Mouse (Mus musculus) spleen, postnatal 4 days (tissue): ENCODE measurements around the gene Cxcr4.

Source experiments
- DNase-seq, 2 experiments: peaks; one replicate each; pipeline ENCODE4 v3.0.0; 2022; ENCODE audit warnings: low spot score in 2 of 2

Gene Cxcr4

GRCm38 (mm10) chr1:128592211-128592741 is at the start of gene Cxcr4:
Gene Cxcr4 (minus strand): TSS chr1:128592293.
- peak; percentile 96 to 99 for DNase-seq

- DNase-seq: no peak
Observed at GRCm38 (mm10) chr1:128639707-128640107, 47.6 kb upstream of the Cxcr4 start.

DNA sequence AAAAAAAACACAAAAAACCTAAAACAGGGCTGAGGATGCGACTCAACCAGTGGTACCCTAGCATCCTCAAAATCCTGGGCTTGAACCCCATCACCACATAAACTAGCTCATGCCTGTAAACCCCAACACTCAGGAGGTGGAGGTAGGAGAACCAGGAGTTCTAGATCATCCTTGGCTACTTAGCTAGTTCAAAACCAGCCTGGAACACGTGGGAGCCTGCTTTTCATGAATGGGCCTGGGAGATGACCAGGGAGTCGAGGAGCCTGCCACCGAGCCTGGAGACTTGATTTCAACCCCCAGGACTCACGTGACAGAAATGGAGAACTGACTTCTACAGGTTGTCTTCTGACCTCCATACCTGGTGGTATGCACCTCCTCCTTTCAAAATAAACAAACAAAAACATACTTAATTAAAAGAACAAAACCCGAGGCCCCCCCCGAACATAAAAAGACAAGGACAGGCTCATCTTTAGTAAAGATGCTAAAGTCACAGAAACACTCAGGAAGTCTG is 45.2 kb upstream of the Cxcr4 start:
- no peak for DNase-seq

DNA sequence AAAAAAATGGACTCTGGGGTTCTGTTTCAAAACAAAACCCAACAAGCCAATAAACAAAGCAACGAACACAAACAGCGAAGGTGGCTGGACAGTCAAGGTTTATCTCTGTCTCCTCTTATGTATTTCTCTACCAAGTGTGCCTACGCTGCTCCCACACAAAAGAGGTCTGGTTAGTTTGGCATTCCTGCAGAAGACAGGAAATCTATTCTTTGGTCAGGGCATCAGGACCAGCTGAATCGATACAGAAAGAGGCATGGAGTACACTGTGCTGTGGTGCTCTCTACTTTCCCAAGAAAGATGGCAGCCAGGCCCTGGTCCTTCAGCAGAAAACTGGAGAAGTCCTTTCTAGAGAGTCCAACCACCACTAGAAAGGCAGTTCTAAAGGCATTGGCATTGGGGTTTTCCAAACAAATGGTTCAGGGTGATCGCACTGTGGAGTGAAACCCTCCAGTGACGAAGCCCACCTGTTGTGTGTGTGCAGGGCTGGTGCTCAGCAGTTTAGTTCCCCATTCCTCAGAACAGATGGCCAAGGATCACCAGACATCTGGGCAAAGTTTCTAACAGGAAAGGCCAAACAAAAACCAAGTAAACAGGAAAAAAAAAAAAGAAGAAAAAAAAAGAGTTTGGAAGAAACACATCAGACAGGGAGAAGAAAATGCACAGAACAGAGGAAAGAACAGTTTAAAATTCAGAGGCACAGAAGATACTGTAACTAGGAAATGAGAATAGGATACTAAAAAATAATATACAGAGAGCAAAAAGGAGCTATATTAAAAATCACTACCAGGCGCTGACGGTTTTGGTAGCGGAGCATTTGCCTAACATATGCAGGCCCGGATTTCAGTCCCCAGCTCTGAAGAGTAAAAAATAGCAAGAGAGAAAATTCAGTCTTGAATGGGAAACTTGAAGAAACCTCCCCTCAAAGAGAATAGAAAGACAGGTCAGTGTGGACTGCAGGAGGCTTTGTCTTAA is 44.5 kb upstream of the Cxcr4 start:
- DNase-seq: no peak

DNA sequence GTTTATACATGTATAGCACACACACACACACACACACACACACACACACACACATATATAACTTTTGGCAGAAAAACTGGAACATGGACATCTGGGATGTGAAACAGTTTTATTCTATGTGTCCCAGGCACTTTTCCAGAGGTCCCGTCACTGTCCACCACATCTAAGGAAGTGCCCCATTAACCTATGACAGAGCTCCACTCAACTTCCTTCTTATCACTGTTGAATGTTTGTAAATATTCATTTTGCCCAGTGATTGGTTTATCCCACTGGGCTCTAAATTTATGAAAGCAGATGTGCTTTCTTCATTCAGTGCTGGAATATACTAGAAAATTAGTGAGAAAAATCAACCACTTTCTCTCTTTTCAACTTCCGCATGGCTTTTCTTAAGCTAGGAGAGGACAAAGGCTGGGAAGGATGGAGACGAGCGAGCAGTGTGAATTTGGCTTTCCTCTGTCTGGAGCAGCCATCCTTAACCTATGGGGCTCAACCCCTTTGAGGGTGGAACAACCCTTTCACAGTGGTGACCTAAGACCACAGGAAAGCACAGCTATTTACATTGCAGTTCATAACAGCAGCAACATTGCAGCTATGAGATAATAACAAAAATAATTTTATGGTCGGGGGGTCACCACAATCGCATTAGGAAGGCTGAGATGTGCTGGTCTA is 41.8 kb upstream of the Cxcr4 start:
- DNase-seq: no peak

- DNase-seq: no peak
Observed at GRCm38 (mm10) chr1:128632522-128632921, 40.4 kb upstream of the Cxcr4 start.

- DNase-seq: no peak
Observed at GRCm38 (mm10) chr1:128626144-128626678, 34.1 kb upstream of the Cxcr4 start.

- DNase-seq: no peak
Observed at GRCm38 (mm10) chr1:128623594-128623887, 31.4 kb upstream of the Cxcr4 start.

DNA sequence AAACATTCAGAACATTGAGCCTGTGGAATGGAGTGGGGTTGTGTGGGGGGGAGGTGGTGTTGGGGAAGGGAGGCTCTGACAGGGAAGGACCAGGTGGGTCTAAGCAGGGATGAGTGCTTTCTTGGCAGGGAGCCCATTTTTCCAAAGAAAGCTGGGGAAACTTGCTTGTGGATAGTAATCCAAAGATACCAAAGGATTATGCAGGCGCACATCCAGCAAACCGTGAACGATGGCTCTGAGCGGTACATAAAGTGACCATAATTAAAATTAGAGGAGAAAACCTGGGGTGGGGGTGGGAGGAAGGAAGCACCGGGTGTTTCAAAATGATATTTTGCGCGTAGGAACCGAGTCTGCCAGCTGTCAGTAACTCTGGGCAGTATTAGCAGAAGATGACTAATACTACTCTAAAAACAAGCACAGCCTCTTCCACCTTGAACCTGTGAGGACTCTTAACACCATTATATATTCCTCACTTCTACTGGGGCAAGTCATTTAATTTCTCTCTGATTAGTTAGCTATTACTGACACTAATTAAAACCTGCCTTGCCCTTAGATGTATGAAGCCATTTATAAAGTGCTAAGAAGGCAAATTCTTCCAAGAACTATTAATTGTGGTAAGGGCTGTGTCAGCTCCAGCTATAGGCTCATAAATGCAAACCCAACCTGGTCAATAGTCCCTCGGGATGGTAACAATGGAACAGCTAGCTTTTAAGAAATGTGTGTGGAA is 30.9 kb upstream of the Cxcr4 start:
- DNase-seq: no peak

GRCm38 (mm10) chr1:128617654-128618310 is 25.7 kb upstream of the Cxcr4 start:
- DNase-seq: no peak

GRCm38 (mm10) chr1:128616586-128616985 is 24.5 kb upstream of the Cxcr4 start:
- DNase-seq: no peak

DNA sequence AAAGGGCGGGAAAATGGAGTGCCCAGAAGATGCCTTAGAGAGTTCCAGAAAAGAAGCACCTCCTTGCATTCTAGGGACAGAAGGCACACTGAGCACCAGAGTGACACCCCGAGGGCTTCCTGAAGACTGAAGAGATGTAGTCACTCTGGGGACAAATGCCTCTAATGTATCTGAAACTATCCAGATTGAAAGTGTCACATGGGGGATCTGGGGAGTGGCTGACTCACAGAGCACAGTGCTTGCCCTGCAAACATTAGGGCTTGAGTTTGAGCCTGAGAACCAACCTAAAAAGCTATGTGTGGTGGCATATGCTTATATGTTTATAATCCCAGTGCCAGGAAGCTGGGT is 23.3 kb upstream of the Cxcr4 start:
- DNase-seq: peak in 1 of 2 experiments; percentile 64

DNA sequence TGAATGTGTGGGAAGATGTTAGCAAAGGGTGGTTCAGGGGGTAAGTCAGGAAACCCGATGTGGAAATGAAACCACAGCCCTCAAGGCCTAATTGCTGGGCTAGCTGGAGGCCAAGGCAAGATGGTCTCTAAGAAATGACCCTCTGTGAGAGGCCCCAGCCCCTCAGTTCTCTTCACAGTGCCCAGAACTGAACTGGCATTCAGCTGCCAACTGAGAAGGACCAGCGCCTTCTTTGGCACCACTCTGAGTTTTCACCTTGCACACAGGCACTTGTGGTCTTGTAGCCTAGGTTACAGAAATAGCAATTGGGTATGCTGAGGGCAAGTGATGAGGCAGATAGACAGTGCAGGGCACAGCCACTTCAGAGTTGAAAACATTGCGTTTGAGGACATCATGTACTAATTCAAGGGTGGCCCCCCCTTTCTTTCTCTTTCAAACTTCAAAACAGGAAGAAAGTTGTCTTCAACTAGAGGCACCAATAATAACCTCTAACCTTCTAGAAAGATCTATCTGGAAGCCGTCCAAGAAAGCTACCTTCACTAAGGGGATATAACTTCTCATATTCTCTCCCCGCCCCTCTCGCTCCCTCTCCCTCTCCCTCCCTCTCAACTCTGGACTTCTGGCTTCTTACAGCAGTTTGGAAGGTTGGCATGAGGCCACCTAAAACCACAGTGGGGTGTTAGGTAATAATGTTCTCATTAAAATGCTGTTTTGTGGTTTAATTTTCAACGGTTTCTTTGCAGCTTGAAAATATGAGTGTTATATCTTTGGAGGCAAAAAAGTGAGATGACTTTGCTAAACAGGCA is 22.8 kb upstream of the Cxcr4 start:
- peak; percentile 50 to 72 for DNase-seq

GRCm38 (mm10) chr1:128608119-128608518 is 16.0 kb upstream of the Cxcr4 start:
- DNase-seq: peak; percentile 41 to 66

DNA sequence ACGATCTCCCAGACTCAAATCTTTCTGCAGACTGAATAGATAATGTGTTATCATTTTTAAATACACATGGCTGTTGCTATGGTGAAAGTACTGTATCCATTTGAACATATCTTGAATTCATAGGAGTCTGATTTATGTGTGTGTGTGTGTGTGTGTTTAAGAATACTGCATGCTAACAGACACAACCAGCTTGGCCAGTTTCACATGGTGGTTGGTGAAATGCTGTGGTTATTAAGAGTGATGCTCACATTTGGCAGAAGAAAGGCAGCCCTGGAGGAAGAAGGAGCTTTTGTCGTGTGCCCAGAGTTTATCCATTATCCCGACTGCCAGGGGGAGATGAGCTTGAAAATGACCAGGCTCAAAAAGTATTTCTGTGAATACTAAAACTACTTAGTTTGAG is 15.3 kb upstream of the Cxcr4 start:
- DNase-seq: no peak

DNA sequence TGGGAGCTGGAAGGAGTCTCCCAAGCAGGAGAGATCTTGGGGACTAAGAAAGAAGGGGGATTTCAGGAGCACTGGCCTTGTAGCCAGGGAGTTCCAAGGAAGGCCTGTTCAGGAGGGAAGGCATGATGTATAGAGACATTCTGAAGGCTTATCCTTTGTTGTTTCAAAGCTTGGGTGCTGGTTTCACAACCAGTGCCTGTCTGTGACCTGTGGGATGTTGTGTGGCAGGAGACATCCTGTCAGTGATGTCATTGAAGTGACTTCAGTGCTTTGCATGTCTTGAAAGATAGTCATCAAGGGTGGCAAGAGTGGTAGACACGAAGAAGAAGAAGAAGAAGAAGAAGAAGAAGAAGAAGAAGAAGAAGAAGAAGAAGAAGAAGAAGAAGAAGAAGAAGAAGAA is 13.7 kb upstream of the Cxcr4 start:
- no peak for DNase-seq

GRCm38 (mm10) chr1:128602688-128603385 is 10.7 kb upstream of the Cxcr4 start:
- DNase-seq: no peak

DNA sequence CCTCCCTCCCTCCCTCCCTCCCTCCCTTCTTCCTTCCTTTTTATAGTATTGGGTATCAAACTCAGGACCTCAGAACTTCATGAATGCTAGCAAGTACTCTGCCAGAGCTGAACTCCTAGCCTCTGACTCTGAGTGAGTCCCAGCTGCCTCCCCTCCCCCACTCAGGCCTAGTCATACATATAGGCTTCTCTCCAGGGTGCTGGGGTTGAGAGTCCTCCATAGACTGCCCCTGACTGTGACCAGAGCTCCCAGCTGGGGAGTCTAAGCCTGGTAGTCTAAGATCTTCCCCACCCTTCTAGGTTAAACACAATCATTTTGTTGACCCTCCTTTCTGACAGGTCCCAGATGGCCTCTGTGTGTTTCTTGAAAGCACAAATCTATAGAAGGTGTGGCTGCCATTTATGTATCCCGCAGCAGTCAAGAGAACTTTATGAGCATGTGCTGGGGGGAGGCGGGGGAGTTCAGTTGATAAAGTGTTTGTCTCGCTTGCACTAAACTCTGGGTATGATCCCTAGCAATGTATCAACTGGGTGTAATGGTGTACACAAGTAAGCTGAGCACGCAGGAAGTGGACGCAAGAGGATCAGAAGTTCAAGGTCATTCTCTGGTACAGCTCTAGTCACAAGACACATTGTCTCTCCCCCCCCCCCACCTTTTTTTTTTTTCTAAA is 10.1 kb upstream of the Cxcr4 start:
- DNase-seq: peak in 1 of 2 experiments; percentile 49

DNA sequence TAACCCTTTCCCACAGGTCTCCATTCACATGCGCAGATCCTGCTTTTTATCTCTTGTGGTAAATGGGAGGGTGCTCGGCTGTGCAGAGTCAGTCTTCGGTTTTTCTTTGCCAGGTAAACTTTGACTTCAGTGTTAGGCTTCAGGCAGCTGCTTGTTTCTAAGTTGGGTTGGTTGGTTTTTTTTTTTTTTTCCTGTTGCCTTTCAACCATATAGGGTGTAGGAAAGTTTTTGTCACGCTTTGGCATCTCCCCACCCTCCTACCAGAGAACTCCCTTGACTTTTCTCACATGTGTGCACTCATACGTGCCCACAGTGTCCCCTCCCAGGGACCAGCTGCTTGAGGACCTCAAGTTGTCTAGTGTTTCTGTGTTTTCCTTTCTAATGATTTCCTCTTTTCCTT is 9.2 kb upstream of the Cxcr4 start:
- no peak for DNase-seq
